Mouse (Mus musculus): ENCODE measurements around the gene Rasgrp4.
"Not testable (repeated sequence)": the region's sequence is repeated elsewhere in the genome, so short reads cannot be mapped to it uniquely, and the experiment has no call there.

Rasgrp4 gene

DNA sequence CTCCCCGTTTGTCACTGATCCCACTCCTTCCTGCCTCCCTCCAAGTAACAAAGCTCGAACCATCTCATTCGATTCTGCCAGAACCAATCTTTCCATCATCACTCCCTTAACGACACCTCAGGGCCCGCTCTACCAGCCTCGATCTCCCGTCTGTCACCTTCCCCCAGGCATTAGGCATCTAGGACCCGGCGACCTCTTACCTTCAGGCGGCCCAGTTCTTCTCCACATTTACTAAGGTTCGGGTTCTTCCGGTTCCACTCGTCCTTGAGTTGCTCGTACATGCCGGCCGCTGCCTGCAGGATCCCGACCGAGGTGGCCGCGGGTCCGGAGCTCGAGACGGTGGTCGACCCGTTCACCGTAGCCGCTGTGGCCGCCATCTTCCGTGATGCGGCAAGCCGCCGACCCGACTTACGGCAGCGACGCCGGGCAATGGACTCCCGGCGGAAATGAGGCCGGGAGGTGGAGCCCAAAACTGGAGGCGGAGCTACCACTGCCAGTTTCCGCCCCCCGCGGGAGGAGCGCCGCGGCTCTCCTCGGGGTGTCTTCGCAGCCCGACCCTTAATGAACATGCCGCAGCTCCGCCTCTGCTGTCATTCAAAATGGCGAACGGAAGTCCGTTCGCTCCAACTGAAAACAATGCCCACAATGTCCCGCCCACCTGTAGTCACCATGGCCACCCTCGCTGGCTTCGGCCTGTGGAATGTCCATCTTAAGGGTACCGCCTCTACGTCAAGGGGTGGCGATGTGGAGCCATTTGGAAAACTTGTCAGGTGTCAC lies 45.6 kb downstream of the Rasgrp4 start, which contains the start of gene Psmd8:
Gene Psmd8, minus strand, starts transcription at position 625 of the 777 bp plus-strand sequence.
- DNase-seq: peak; percentile 95 to 96

DNA sequence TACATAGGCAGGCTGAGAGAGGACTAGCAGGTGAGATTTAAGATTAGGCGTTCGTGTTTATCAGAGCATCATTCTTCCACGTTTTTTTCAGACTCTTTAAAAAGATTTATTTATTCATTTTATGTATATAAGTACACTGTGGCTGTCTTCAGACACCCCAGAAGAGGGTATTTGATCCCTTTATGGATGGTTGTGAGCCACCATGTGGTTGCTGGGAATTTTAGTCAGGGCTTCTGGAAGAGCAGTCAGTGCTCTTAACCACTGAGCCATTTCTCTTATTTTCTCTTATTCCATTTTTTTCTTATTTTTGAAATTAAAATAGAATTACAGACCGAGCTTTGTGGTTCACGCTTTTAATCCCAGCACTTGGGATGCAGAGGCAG lies 46.2 kb downstream of the Rasgrp4 start:
- no peak for DNase-seq

DNA sequence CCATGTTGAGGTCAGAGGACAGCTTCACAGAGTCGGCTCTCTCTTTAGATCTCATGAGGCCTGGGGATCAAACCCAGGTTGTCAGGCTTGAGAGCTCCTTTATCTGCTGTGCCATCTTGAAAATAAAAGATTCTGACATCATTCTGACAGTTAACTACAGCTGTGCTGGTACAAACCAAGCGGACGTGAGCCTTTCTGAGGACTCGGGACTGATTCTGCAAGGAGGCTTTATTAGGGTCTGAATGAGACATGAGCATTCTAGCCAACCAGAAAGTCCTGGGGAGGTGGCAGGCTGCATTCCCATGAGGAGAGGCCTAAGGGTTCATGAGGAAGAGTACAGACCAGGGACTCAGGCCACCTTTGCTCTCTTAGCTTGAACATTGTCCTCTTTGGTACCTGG lies 46.7 kb downstream of the Rasgrp4 start:
- not testable (repeated sequence) for DNase-seq

DNA sequence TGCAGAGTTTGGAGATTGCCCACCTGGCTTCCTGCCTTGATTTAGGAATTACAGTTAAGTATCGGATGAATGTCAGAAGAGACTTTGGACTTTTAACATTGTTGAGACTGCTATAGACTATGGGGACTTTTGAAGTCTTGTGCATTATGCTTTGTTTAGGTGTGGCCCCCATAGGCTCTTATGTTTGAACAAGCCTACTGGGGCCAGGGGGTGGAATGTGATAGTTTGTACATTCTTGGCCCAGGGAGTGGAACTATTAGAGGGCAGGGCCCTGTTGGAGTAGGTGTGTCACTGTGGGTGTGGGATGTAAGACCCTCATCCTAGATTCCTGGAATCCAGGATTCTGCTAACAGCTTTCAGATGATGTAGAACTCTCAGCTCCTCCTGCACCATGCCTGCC lies 59.6 kb downstream of the Rasgrp4 start:
- not testable (repeated sequence) for DNase-seq

DNA sequence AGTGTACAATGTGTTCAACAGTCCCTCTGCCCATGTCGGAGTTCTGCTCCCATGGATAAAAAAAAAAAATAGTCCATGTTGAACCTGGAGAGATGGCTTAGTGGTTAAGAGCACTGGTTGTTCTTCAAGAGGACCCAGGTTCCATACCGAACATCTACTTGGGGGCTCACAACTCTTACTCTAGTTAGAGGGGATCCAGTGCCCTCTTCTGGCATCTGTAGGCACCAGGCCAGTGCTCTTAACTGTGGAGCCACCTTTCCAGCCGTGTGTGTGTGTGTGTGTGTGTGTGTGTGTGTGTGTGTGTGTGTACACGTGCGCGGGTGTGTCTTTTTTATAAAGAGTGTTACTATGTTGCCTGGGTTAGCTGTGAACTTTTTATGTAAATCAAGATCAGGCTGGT lies 67.9 kb downstream of the Rasgrp4 start:
- no peak for DNase-seq

All from spleen, adult 18-20 months (tissue).